Mouse (Mus musculus) liver, postnatal 0 days (tissue): ENCODE measurements around the gene Tnmd.

Source experiments
- CTCF ChIP-seq: sonication (generic); IDR thresholded peaks from 2 replicates; pipeline ENCODE4 v1.5.1; 2016; ENCODE audit warnings: antibody characterized with exemption, low read depth
- EP300 ChIP-seq: IDR thresholded peaks from 2 replicates; pipeline ENCODE4 v1.6.1; 2016; ENCODE audit warnings: antibody characterized with exemption, low read depth, mild to moderate bottlenecking

DNA sequence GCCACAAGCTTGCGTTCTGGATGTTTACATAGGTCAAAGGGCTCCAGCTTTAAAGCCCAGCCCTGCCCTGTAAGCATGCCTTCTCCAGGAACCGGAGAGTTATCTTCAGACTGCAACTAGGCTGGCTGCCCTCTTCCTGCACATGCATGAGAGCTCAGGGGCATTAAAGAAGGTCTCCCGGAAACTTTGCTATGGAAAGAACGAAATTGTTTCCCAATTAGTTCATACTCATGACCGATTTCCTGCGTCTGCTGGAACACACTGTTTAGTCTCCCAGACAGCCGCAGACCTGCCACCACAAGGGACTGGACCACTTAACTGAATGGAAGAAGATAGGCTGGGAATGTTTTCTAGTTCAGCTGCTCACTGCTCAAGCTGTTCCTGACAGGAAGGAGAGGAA is 63.4 kb downstream of the Tnmd start:
- TF ChIP-seq CTCF (no peak), EP300 (no peak)
